Mouse (Mus musculus): Measurements from ENCODE around the gene Hsf3. TPM values are rescaled to one million over a fixed set of nuclear protein-coding genes. Genes with fewer than 3 reads are reported as not detected.
"Not testable (repeated sequence)": the region's sequence is repeated elsewhere in the genome, so short reads cannot be mapped to it uniquely, and the experiment has no call there.

Hsf3 gene
- polyA plus RNA-seq (2017; shearing (Covaris generic)): not detected

GRCm38 (mm10) chrX:96456201-96456963 lies at the start of gene Hsf3:
Gene Hsf3 (minus strand): TSS chrX:96456294.
- ATAC-seq: no peak

GRCm38 (mm10) chrX:96501580-96501979 lies 45.5 kb upstream of the Hsf3 start:
- no peak for ATAC-seq

- no peak for ATAC-seq
Observed at GRCm38 (mm10) chrX:96455149-96455548, 945 bp downstream of the Hsf3 start, which contains the start of gene Heph. Gene Heph (plus strand): TSS chrX:96455359.

- ATAC-seq: no peak
Observed at GRCm38 (mm10) chrX:96419383-96419782, 36.7 kb downstream of the Hsf3 start.

GRCm38 (mm10) chrX:96417733-96418132 lies 38.4 kb downstream of the Hsf3 start:
- ATAC-seq: no peak

GRCm38 (mm10) chrX:96416970-96417369 lies 39.1 kb downstream of the Hsf3 start:
- ATAC-seq: no peak

GRCm38 (mm10) chrX:96415351-96415750 lies 40.7 kb downstream of the Hsf3 start:
- ATAC-seq: not testable (repeated sequence)

- no peak for ATAC-seq
Observed at GRCm38 (mm10) chrX:96339108-96339507, 117.0 kb downstream of the Hsf3 start.

- no peak for ATAC-seq
Observed at GRCm38 (mm10) chrX:96329764-96330163, 126.3 kb downstream of the Hsf3 start.

GRCm38 (mm10) chrX:96293338-96293737 lies 162.8 kb downstream of the Hsf3 start, which contains the start of gene Vsig4:
Gene Vsig4 (minus strand): TSS chrX:96293438.
- ATAC-seq: no peak

- ATAC-seq: no peak
Observed at GRCm38 (mm10) chrX:96256509-96256908, 199.6 kb downstream of the Hsf3 start.

Other genes with a start within 250 kb of the Hsf3 start
- gene Vsig4, start 162.9 kb downstream of the Hsf3 start, polyA plus RNA-seq (2017; shearing (Covaris generic)): not detected
- gene Heph, start 935 bp downstream of the Hsf3 start, polyA plus RNA-seq (2017; shearing (Covaris generic)): not detected